Mouse (Mus musculus) intestine, embryonic 16.5 days (tissue): ENCODE measurements around the gene Vtn. TPM values are rescaled to one million over a fixed set of nuclear protein-coding genes. Genes with fewer than 3 reads are reported as not detected.
"Not testable (repeated sequence)": the region's sequence is repeated elsewhere in the genome, so short reads cannot be mapped to it uniquely, and the experiment has no call there.

Experiments used
- ATAC-seq: fragments of 200-750 bp; cut with Nextera tagmentation; 2 replicates; pipeline ENCODE4 v1.8.0; 2017; ENCODE audit warnings: moderate TSS enrichment, moderate library complexity
- H3K27ac ChIP-seq: fragments of 300-500 bp; sonication (generic); 2 replicates; pipeline ENCODE4 v1.5.1; 2014; ENCODE audit warnings: mild to moderate bottlenecking, low read length
- H3K27me3 ChIP-seq: fragments of 300-500 bp; sonication (generic); replicated peaks from 2 replicates; pipeline ENCODE4 v1.6.1; 2014; ENCODE audit warnings: low read length, control low read depth, mixed read lengths; ENCODE audit not compliant: control insufficient read depth, insufficient read depth
- H3K36me3 ChIP-seq: fragments of 300-500 bp; sonication (generic); 2 replicates; pipeline ENCODE4 v1.6.1; 2014; ENCODE audit warnings: low read length, control low read depth; ENCODE audit not compliant: control insufficient read depth, insufficient read depth
- H3K4me1 ChIP-seq: fragments of 300-500 bp; sonication (generic); 2 replicates; pipeline ENCODE4 v1.6.1; 2014; ENCODE audit warnings: low read length, control low read depth, mixed read lengths; ENCODE audit not compliant: control insufficient read depth, insufficient read depth
- H3K4me2 ChIP-seq: fragments of 300-500 bp; sonication (generic); 2 replicates; pipeline ENCODE4 v1.6.1; 2014; ENCODE audit warnings: low read depth, low read length, control low read depth
- H3K4me3 ChIP-seq: fragments of 300-500 bp; sonication (generic); 2 replicates; pipeline ENCODE4 v1.5.1; 2014; ENCODE audit warnings: mild to moderate bottlenecking, low read length
- H3K9ac ChIP-seq: fragments of 300-500 bp; sonication (generic); 2 replicates; pipeline ENCODE4 v1.6.1; 2014; ENCODE audit warnings: low read depth, low read length
- H3K9me3 ChIP-seq: fragments of 300-500 bp; sonication (generic); 2 replicates; pipeline ENCODE4 v1.6.1; 2016; ENCODE audit warnings: low read length, control low read depth; ENCODE audit not compliant: control insufficient read depth
- WGBS: fragments of 180-500 bp; shearing (Covaris S2); extraction: QIAGEN DNeasy Blood & Tissue Kit; methylation state at CpG from one replicate; pipeline ENCODE4 v1.1.7; 2014; 5-methylcytosine and 5-hydroxymethylcytosine counted together
- polyA plus RNA-seq: library from polyadenylated mRNA; unstranded; fragments of >200 nt; fragmentation: Nextera tagmentation; extraction: Ambion mirVana; gene quantifications from 2 replicates; pipeline ENCODE4 v1.2.1, GENCODE M21; 2015

The Vtn gene
- polyA plus RNA-seq, 1 experiment from 2014 or later, result 29.3 TPM

DNA sequence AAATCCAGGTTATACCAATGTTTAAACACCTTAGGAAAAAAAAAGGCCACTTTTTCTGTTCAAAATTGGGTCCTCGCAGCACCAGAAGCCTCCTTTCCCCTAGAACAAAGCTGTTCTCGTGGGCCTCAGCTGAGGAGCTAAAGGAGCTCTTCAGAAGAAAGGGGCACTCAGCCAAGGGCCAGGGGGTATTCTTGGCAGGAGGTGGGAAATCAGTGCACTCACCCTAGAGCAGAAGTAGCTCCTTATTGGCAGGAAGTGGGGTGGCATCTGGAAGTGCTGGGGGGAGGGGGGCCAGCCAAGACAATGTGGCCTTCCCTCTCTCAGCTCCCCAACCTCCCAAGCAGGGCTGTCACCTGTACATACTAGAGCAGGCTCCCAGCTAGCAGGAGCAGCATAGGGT lies 25.9 kb downstream of the Vtn start:
- Histone ChIP-seq H3K9me3 (no peaks in the 10 kb centered on the region), H3K27me3 (no peaks in the 10 kb centered on the region), H3K4me1 (no peaks in the 10 kb centered on the region), H3K4me3 (no peak overlapping the region), H3K9ac (no peak overlapping the region), H3K4me2 (no peak overlapping the region), H3K36me3 (peaks cover 48% of the 10 kb centered on the region), H3K27ac (no peak overlapping the region)
- 77% methylated on average over 2 of the region's 2 CpGs for WGBS
- ATAC-seq, result no peak

DNA sequence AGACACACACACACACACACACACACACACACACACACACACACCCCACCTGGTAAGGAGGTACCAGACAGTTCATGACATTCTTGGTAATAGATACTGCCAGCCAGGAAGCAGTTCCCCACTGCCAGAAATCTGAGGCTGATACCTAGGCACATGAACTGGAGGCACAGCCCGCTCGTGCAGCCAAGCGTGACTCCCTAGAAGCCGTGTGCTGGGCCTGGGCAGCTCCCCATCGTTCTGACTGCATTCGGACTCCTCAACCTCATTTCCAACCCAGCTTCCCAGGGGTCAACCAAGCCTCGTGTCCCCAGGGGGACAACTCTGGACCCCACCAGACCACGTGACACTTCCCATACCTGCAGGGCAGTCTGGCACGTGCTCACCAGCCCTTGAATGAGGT lies 29.8 kb downstream of the Vtn start:
- no peak overlapping the region for H3K27ac ChIP-seq

DNA sequence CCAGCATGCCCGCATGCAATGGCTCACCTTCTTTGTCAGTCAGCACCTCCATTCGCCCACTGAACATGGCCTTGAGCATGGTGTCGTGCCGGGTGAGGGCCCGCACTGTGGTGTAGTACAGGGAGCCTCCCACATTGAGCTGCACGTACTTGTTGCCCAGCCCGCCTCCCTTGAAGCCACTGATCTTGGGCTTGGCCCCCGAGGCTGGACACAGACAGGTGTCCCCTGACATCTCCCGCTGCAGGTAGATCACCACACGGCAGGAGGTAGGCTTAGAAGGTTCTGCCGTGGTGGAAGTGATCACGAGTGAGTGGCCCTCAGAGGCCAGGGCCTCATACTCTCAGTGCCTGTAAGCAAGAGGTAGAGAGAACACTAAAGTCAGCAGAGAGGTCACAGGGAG lies 31.1 kb downstream of the Vtn start:
- H3K4me2 ChIP-seq, result no peak overlapping the region
- no peak overlapping the region for H3K9ac ChIP-seq
- no peak for ATAC-seq
- H3K27ac ChIP-seq, result no peak overlapping the region
- peaks cover 7% of the 10 kb centered on the region for H3K4me1 ChIP-seq
- H3K4me3 ChIP-seq, result no peak overlapping the region
- H3K36me3 ChIP-seq, result peaks cover 20% of the 10 kb centered on the region
- H3K27me3 ChIP-seq, result no peaks in the 10 kb centered on the region
- 93% methylated on average over 12 of the region's 12 CpGs for WGBS
- no peaks in the 10 kb centered on the region for H3K9me3 ChIP-seq

More for the DNA sequence above, 29.8 kb downstream of the Vtn start:
- ATAC-seq, result no peak
- H3K4me1 ChIP-seq, result no peaks in the 10 kb centered on the region
- H3K36me3 ChIP-seq, result peaks cover 29% of the 10 kb centered on the region
- 90% methylated on average over 9 of the region's 9 CpGs for WGBS
- H3K4me2 ChIP-seq, result no peak overlapping the region
- no peaks in the 10 kb centered on the region for H3K27me3 ChIP-seq
- no peak overlapping the region for H3K9ac ChIP-seq
- no peak overlapping the region for H3K4me3 ChIP-seq
- H3K9me3 ChIP-seq, result no peaks in the 10 kb centered on the region

DNA sequence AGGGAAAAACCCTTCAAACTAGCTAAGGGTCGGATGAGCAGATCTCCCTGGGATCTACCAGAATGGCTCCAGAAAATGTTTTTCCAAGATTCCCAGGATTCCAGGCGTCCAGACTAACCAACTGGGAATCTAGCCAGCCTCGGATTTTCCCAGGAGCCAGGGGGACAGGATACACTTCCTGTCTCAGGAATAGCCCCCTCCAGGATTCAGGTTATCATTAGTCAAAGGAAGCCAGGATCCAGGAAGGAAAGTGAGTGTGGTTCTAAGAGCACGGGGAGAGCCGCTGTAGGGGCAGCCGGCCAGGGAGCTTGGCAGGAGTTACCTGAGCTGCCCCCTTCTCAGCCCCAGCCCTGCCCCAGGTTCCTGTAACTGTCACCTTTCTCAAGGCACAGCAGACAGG lies 32.2 kb downstream of the Vtn start:
- no peaks in the 10 kb centered on the region for H3K9me3 ChIP-seq

GRCm38 (mm10) chr11:78531515-78531914 lies 32.6 kb downstream of the Vtn start:
- not testable (repeated sequence) for H3K4me1 ChIP-seq, ATAC-seq, H3K27me3 ChIP-seq, H3K4me3 ChIP-seq, H3K4me2 ChIP-seq, H3K9me3 ChIP-seq, H3K9ac ChIP-seq, H3K27ac ChIP-seq
- H3K36me3 ChIP-seq, result peaks cover 14% of the 10 kb centered on the region; the same call in 1 of the 2 replicates
- 89% methylated on average over 10 of the region's 10 CpGs for WGBS

More for the DNA sequence above, 32.2 kb downstream of the Vtn start:
- H3K4me1 ChIP-seq, result peaks cover 9% of the 10 kb centered on the region
- 0 out of 2 replicates have a peak overlapping the region, but pooled peaks have one; percentile 24 for H3K9ac ChIP-seq
- H3K27me3 ChIP-seq, result no peaks in the 10 kb centered on the region
- peaks cover 14% of the 10 kb centered on the region; the same call in 1 of the 2 replicates for H3K36me3 ChIP-seq
- peak overlapping the region; percentile 73 for H3K27ac ChIP-seq
- H3K4me3 ChIP-seq, result no peak overlapping the region
- whole genome bisulfite sequencing, result 60% methylated on average over 6 of the region's 6 CpGs
- no peak for ATAC-seq
- H3K4me2 ChIP-seq, result no peak overlapping the region

- H3K4me1 ChIP-seq, result peaks cover 23% of the 10 kb centered on the region
- no peaks in the 10 kb centered on the region for H3K27me3 ChIP-seq
- H3K36me3 ChIP-seq, result 0 out of 2 replicates have a peak, but pooled peaks cover 2% of the 10 kb centered on the region
- ATAC-seq, result no peak
- H3K27ac ChIP-seq, result peak overlapping the region; percentile 97
- H3K4me2 ChIP-seq, result peak overlapping the region; percentile 75
- WGBS, result 87% methylated on average over 4 of the region's 4 CpGs
- peak overlapping the region; percentile 84 for H3K4me3 ChIP-seq
- H3K9me3 ChIP-seq, result no peaks in the 10 kb centered on the region
- peak overlapping the region; percentile 87; the same call in 1 of the 2 replicates for H3K9ac ChIP-seq
Observed at GRCm38 (mm10) chr11:78534516-78534915, 35.6 kb downstream of the Vtn start.

- peak overlapping the region; percentile 84 for H3K4me3 ChIP-seq
- no peaks in the 10 kb centered on the region; the same call in 1 of the 2 replicates for H3K36me3 ChIP-seq
- H3K9me3 ChIP-seq, result no peaks in the 10 kb centered on the region
- peak overlapping the region; percentile 97 for H3K27ac ChIP-seq
- H3K27me3 ChIP-seq, result no peaks in the 10 kb centered on the region
- ATAC-seq, result peak; percentile 65
- under 1% methylated on average over 23 of the region's 23 CpGs for WGBS
- H3K4me1 ChIP-seq, result peaks cover 23% of the 10 kb centered on the region
- H3K9ac ChIP-seq, result peak overlapping the region; percentile 87
- H3K4me2 ChIP-seq, result peak overlapping the region; percentile 75
Observed at GRCm38 (mm10) chr11:78535376-78536079, 36.6 kb downstream of the Vtn start.

- H3K9me3 ChIP-seq, result no peaks in the 10 kb centered on the region
- ATAC-seq, result peak; percentile 97
- no peaks in the 10 kb centered on the region; the same call in 1 of the 2 replicates for H3K36me3 ChIP-seq
- peak within 1 kb of the TSS; percentile 97 for H3K27ac ChIP-seq
- WGBS, result under 1% methylated on average over 52 of the region's 52 CpGs
- H3K9ac ChIP-seq, result peak within 1 kb of the TSS; percentile 87
- no peaks in the 10 kb centered on the region for H3K27me3 ChIP-seq
- peak within 1 kb of the TSS; percentile 76 for H3K4me2 ChIP-seq
- peaks cover 23% of the 10 kb centered on the region for H3K4me1 ChIP-seq
- peak within 1 kb of the TSS; percentile 84 for H3K4me3 ChIP-seq
Observed at GRCm38 (mm10) chr11:78536080-78536689, 37.3 kb downstream of the Vtn start, which contains the start of the genes Tnfaip1 and Ift20. Gene Tnfaip1 (minus strand): TSS chr11:78536332. Gene Ift20 (plus strand): TSS chr11:78536361.

DNA sequence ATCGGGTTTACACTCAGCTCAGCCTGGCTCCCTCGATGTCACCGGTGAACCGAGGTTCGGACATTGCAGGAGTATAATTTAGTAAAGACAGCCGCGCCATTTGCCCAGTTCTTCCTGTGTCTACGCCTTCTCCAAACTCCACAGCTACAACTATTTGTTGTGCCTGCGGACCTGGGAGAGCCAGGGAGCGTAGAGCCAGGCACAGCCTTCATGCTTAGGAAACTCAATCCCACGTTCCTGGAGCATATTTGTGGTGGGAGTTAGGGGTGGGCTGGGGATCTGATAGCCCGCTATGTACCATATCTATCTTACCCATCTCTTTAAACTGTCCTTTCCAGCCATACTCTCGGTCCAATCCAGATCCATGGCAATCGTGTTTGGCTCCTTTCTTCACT lies 37.8 kb downstream of the Vtn start:
- WGBS, result under 1% methylated on average over 14 of the region's 14 CpGs
- peak overlapping the region; percentile 91 for H3K27ac ChIP-seq

More for the DNA sequence above, 37.8 kb downstream of the Vtn start:
- no peaks in the 10 kb centered on the region for H3K27me3 ChIP-seq
- H3K36me3 ChIP-seq, result no peaks in the 10 kb centered on the region; the same call in 1 of the 2 replicates
- peaks cover 23% of the 10 kb centered on the region for H3K4me1 ChIP-seq
- H3K9me3 ChIP-seq, result no peaks in the 10 kb centered on the region
- H3K4me3 ChIP-seq, result peak overlapping the region; percentile 84
- H3K4me2 ChIP-seq, result peak overlapping the region; percentile 76
- peak overlapping the region; percentile 85 for H3K9ac ChIP-seq
- ATAC-seq, result peak; percentile 12
